Mouse (Mus musculus): Measurements from ENCODE around the gene Tbc1d24. TPM values are rescaled to one million over a fixed set of nuclear protein-coding genes. Genes with fewer than 3 reads are reported as not detected.
A peak's percentile ranks its signal among the peaks of the same experiment; 100 is the strongest.
"Not testable (repeated sequence)": the region's sequence is repeated elsewhere in the genome, so short reads cannot be mapped to it uniquely, and the experiment has no call there.

Tbc1d24 gene
- total and polyA plus RNA-seq, 2 experiments: 13.3 to 31.5 TPM

- WGBS: 25% methylated on average over 4 of the region's 4 CpGs
- DNase-seq (ENCODE audit: extremely low read depth, low read depth, low spot score): peak; percentile 58
- peaks cover 38% of the 10 kb centered on the region; the same call in 1 of the 2 replicates for H3K79me2 ChIP-seq (ENCODE audit: control insufficient read depth, insufficient read depth, low read length)
- peaks cover 16% of the 10 kb centered on the region for H3K4me1 ChIP-seq (ENCODE audit: control insufficient read depth, insufficient read depth, low read length)
- no peaks in the 10 kb centered on the region for H3K27me3 ChIP-seq (ENCODE audit: control insufficient read depth, insufficient read depth, low read length)
- TF ChIP-seq POLR2A (IDR thresholded peaks at IDR 0.05; ENCODE audit: extremely low read depth, insufficient read depth, low read length) (no peak), CTCF (IDR thresholded peaks at IDR 0.05; ENCODE audit: low read depth, low read length) (no peak)
- H3K9ac ChIP-seq (ENCODE audit: low read depth, low read length): no peak overlapping the region
- H3K36me3 ChIP-seq (ENCODE audit: control insufficient read depth, insufficient read depth, low read length): no peaks in the 10 kb centered on the region
- H3K4me3 ChIP-seq (ENCODE audit: insufficient read depth, low read depth, low read length): no peak overlapping the region
- H3K27ac ChIP-seq (replicated peaks; ENCODE audit: insufficient read depth, low read depth, low read length): no peak overlapping the region
Measured at GRCm38 (mm10) chr17:24139968-24140367, 65.4 kb downstream of the Tbc1d24 start.

- DNase-seq (ENCODE audit: extremely low read depth, low read depth, low spot score): peak; percentile 69
- Histone ChIP-seq H3K4me3 (ENCODE audit: insufficient read depth, low read depth, low read length) (no peak overlapping the region), H3K27ac (replicated peaks; ENCODE audit: insufficient read depth, low read depth, low read length) (no peak overlapping the region), H3K36me3 (ENCODE audit: control insufficient read depth, insufficient read depth, low read length) (no peaks in the 10 kb centered on the region), H3K79me2 (ENCODE audit: control insufficient read depth, insufficient read depth, low read length) (peaks cover 43% of the 10 kb centered on the region; the same call in 1 of the 2 replicates), H3K27me3 (ENCODE audit: control insufficient read depth, insufficient read depth, low read length) (no peaks in the 10 kb centered on the region), H3K4me1 (ENCODE audit: control insufficient read depth, insufficient read depth, low read length) (peaks cover 16% of the 10 kb centered on the region), H3K9ac (ENCODE audit: low read depth, low read length) (no peak overlapping the region)
- 14% methylated on average over 3 of the region's 3 CpGs for WGBS
- TF ChIP-seq POLR2A (IDR thresholded peaks at IDR 0.05; ENCODE audit: extremely low read depth, insufficient read depth, low read length) (no peak), CTCF (IDR thresholded peaks at IDR 0.05; ENCODE audit: low read depth, low read length) (no peak)
Measured at GRCm38 (mm10) chr17:24139256-24139655, 66.1 kb downstream of the Tbc1d24 start.

- WGBS: 21% methylated on average over 2 of the region's 2 CpGs
- TF ChIP-seq CTCF (IDR thresholded peaks at IDR 0.05; ENCODE audit: low read depth, low read length): no peak
- TF ChIP-seq POLR2A (IDR thresholded peaks at IDR 0.05; ENCODE audit: extremely low read depth, insufficient read depth, low read length): no peak
- peaks cover 52% of the 10 kb centered on the region for H3K79me2 ChIP-seq (ENCODE audit: control insufficient read depth, insufficient read depth, low read length)
- H3K4me3 ChIP-seq (ENCODE audit: insufficient read depth, low read depth, low read length): no peak overlapping the region
- no peaks in the 10 kb centered on the region; the same call in 1 of the 2 replicates for H3K36me3 ChIP-seq (ENCODE audit: control insufficient read depth, insufficient read depth, low read length)
- no peak overlapping the region for H3K27ac ChIP-seq (replicated peaks; ENCODE audit: insufficient read depth, low read depth, low read length)
- peaks cover 16% of the 10 kb centered on the region for H3K4me1 ChIP-seq (ENCODE audit: control insufficient read depth, insufficient read depth, low read length)
- H3K9ac ChIP-seq (ENCODE audit: low read depth, low read length): no peak overlapping the region
- no peaks in the 10 kb centered on the region for H3K27me3 ChIP-seq (ENCODE audit: control insufficient read depth, insufficient read depth, low read length)
- no peak for DNase-seq (ENCODE audit: extremely low read depth, low read depth, low spot score)
Measured at GRCm38 (mm10) chr17:24137226-24137880, 68.0 kb downstream of the Tbc1d24 start.

GRCm38 (mm10) chr17:24134062-24134461 is 71.3 kb downstream of the Tbc1d24 start:
- H3K4me3 ChIP-seq (ENCODE audit: insufficient read depth, low read depth, low read length): no peak overlapping the region
- DNase-seq (ENCODE audit: extremely low read depth, low read depth, low spot score): no peak
- peaks cover 8% of the 10 kb centered on the region for H3K4me1 ChIP-seq (ENCODE audit: control insufficient read depth, insufficient read depth, low read length)
- H3K27ac ChIP-seq (replicated peaks; ENCODE audit: insufficient read depth, low read depth, low read length): no peak overlapping the region
- no peak for TF ChIP-seq POLR2A (IDR thresholded peaks at IDR 0.05; ENCODE audit: extremely low read depth, insufficient read depth, low read length)
- H3K9ac ChIP-seq (ENCODE audit: low read depth, low read length): no peak overlapping the region
- H3K79me2 ChIP-seq (ENCODE audit: control insufficient read depth, insufficient read depth, low read length): peaks cover 62% of the 10 kb centered on the region
- no peaks in the 10 kb centered on the region; the same call in 1 of the 2 replicates for H3K36me3 ChIP-seq (ENCODE audit: control insufficient read depth, insufficient read depth, low read length)
- H3K27me3 ChIP-seq (ENCODE audit: control insufficient read depth, insufficient read depth, low read length): no peaks in the 10 kb centered on the region

- not testable (repeated sequence) for H3K4me3 ChIP-seq (ENCODE audit: insufficient read depth, low read depth, low read length); H3K36me3 ChIP-seq (ENCODE audit: control insufficient read depth, insufficient read depth, low read length); H3K4me1 ChIP-seq (ENCODE audit: control insufficient read depth, insufficient read depth, low read length); DNase-seq (ENCODE audit: extremely low read depth, low read depth, low spot score); H3K27me3 ChIP-seq (ENCODE audit: control insufficient read depth, insufficient read depth, low read length); H3K9ac ChIP-seq (ENCODE audit: low read depth, low read length); H3K27ac ChIP-seq (replicated peaks; ENCODE audit: insufficient read depth, low read depth, low read length)
- 0 out of 2 replicates have a peak, but pooled peaks have one; percentile 18 for TF ChIP-seq CTCF (IDR thresholded peaks at IDR 0.05; ENCODE audit: low read depth, low read length)
- H3K79me2 ChIP-seq (ENCODE audit: control insufficient read depth, insufficient read depth, low read length): peaks cover 54% of the 10 kb centered on the region
- WGBS: 93% methylated on average over 4 of the region's 4 CpGs
Measured at GRCm38 (mm10) chr17:24132919-24133318, 72.4 kb downstream of the Tbc1d24 start.

- TF ChIP-seq CTCF (IDR thresholded peaks at IDR 0.05; ENCODE audit: low read depth, low read length): 0 out of 2 replicates have a peak, but pooled peaks have one; percentile 20
- no peak for TF ChIP-seq POLR2A (IDR thresholded peaks at IDR 0.05; ENCODE audit: extremely low read depth, insufficient read depth, low read length)
- 92% methylated on average over 3 of the region's 3 CpGs for WGBS
- Histone ChIP-seq H3K79me2 (ENCODE audit: control insufficient read depth, insufficient read depth, low read length) (peaks cover 46% of the 10 kb centered on the region), H3K27me3 (ENCODE audit: control insufficient read depth, insufficient read depth, low read length) (no peaks in the 10 kb centered on the region), H3K4me1 (ENCODE audit: control insufficient read depth, insufficient read depth, low read length) (peaks cover 3% of the 10 kb centered on the region; the same call in 1 of the 2 replicates), H3K9ac (ENCODE audit: low read depth, low read length) (no peak overlapping the region), H3K36me3 (ENCODE audit: control insufficient read depth, insufficient read depth, low read length) (no peaks in the 10 kb centered on the region; the same call in 1 of the 2 replicates), H3K27ac (replicated peaks; ENCODE audit: insufficient read depth, low read depth, low read length) (no peak overlapping the region), H3K4me3 (ENCODE audit: insufficient read depth, low read depth, low read length) (no peak overlapping the region)
- DNase-seq (ENCODE audit: extremely low read depth, low read depth, low spot score): no peak
Measured at GRCm38 (mm10) chr17:24131570-24131969, 73.8 kb downstream of the Tbc1d24 start.

- H3K27me3 ChIP-seq (ENCODE audit: control insufficient read depth, insufficient read depth, low read length); DNase-seq (ENCODE audit: extremely low read depth, low read depth, low spot score); H3K9ac ChIP-seq (ENCODE audit: low read depth, low read length); H3K4me3 ChIP-seq (ENCODE audit: insufficient read depth, low read depth, low read length); H3K27ac ChIP-seq (replicated peaks; ENCODE audit: insufficient read depth, low read depth, low read length); H3K4me1 ChIP-seq (ENCODE audit: control insufficient read depth, insufficient read depth, low read length); H3K36me3 ChIP-seq (ENCODE audit: control insufficient read depth, insufficient read depth, low read length): not testable (repeated sequence)
- H3K79me2 ChIP-seq (ENCODE audit: control insufficient read depth, insufficient read depth, low read length): peaks cover 43% of the 10 kb centered on the region
- 83% methylated on average over 4 of the region's 4 CpGs for WGBS
Measured at GRCm38 (mm10) chr17:24129246-24129645, 76.1 kb downstream of the Tbc1d24 start.
